Mouse (Mus musculus) monocyte, adult 5-6 weeks (primary cell): ENCODE data around the gene 1810043G02Rik. TPM values are rescaled to one million over a fixed set of nuclear protein-coding genes. Genes with fewer than 3 reads are reported as not detected.

Experiments used
- ATAC-seq: fragments of 153-309, 156-312 bp; replicated peaks from 2 replicates; pipeline ENCODE4 v1.8.0; 2017; ENCODE audit warnings: mild to moderate bottlenecking; ENCODE audit not compliant: low TSS enrichment, insufficient number of reproducible peaks, severe bottlenecking, poor library complexity, low FRiP score
- total RNA-seq: library from RNA; stranded (forward); fragments of 200-1000, 200-491, 200-594 nt; gene quantifications from 3 replicates; pipeline ENCODE4 v1.2.3, GENCODE M21; 2017

Gene 1810043G02Rik
- total RNA-seq, 1 experiment from 2014 or later = 8.2 TPM

- ATAC-seq = no peak
These were observed 53.7 kb downstream of the 1810043G02Rik start for GRCm38 (mm10) chr10:78031987-78032386.

Other genes with a start within 250 kb of the 1810043G02Rik start
- not detected in 3 replicates for gene Gm18596, start 235.9 kb upstream of the 1810043G02Rik start, total RNA-seq
- not detected in 3 replicates for gene Gm9736, start 227.2 kb upstream of the 1810043G02Rik start, total RNA-seq
- gene Gm3233, start 218.8 kb upstream of the 1810043G02Rik start, total RNA-seq = not detected in 3 replicates
- not detected in 3 replicates for gene Gm3238, start 207.2 kb upstream of the 1810043G02Rik start, total RNA-seq
- gene Gm7138, start 201.6 kb upstream of the 1810043G02Rik start, total RNA-seq = not detected in 3 replicates
- gene Gm3250, start 196.0 kb upstream of the 1810043G02Rik start, total RNA-seq = not detected in 3 replicates
- gene Gm7137, start 190.3 kb upstream of the 1810043G02Rik start, total RNA-seq = not detected in 3 replicates
- not detected in 3 replicates for gene Gm9639, start 183.4 kb upstream of the 1810043G02Rik start, total RNA-seq
- not detected in 3 replicates for gene Gm19668, start 179.4 kb upstream of the 1810043G02Rik start, total RNA-seq
- not detected in 3 replicates for gene Gm9507, start 166.7 kb upstream of the 1810043G02Rik start, total RNA-seq
- gene Gm2696, start 163.8 kb upstream of the 1810043G02Rik start, total RNA-seq = not detected in 3 replicates
- not detected in 3 replicates for gene Krtap10-4, start 151.4 kb upstream of the 1810043G02Rik start, total RNA-seq
- not detected in 3 replicates for gene Krtap10-10, start 142.6 kb upstream of the 1810043G02Rik start, total RNA-seq
- gene Gm36176, start 131.7 kb upstream of the 1810043G02Rik start, total RNA-seq = not detected in 3 replicates
- gene Gm10318, start 125.7 kb upstream of the 1810043G02Rik start, total RNA-seq = not detected in 3 replicates
- gene Gm3285, start 116.5 kb upstream of the 1810043G02Rik start, total RNA-seq = not detected in 3 replicates
- gene Lrrc3, start 76.0 kb upstream of the 1810043G02Rik start, total RNA-seq = not detected in 3 replicates
- 27.0 to 37.5 TPM (median 35.8 TPM) in 3 replicates for gene Trpm2, start 8.0 kb upstream of the 1810043G02Rik start, total RNA-seq
- 46.0 to 51.9 TPM (median 46.4 TPM) in 3 replicates for gene Pfkl, start 31.6 kb downstream of the 1810043G02Rik start, total RNA-seq
- not detected in 3 replicates for gene Dnmt3l, start 63.4 kb downstream of the 1810043G02Rik start, total RNA-seq
- not detected in 3 replicates for gene Aire, start 65.1 kb downstream of the 1810043G02Rik start, total RNA-seq
- gene Icosl, start 90.8 kb downstream of the 1810043G02Rik start, total RNA-seq = 10.0 to 15.9 TPM (median 12.7 TPM) in 3 replicates
- gene D10Jhu81e, start 191.3 kb downstream of the 1810043G02Rik start, total RNA-seq = 25.6 to 38.1 TPM (median 29.0 TPM) in 3 replicates
- 8.8 to 11.7 TPM (median 9.8 TPM) in 3 replicates for gene Pwp2, start 206.6 kb downstream of the 1810043G02Rik start, total RNA-seq